Mouse (Mus musculus) neural tube, embryonic 15.5 days (tissue): ENCODE measurements at regions not wholly inside any gene's neighbourhood (a gene's known extent, or its start where the extent isn't known, plus 50 kb on each side); places are given as distances from the start of the nearest gene placed in this dataset.

Experiments
- ATAC-seq: fragments of 200-750 bp; cut with Nextera tagmentation; 2 replicates; pipeline ENCODE4 v1.8.0; 2017; ENCODE audit warnings: mild to moderate bottlenecking, moderate TSS enrichment, moderate library complexity; ENCODE audit not compliant: low FRiP score
- H3K27ac ChIP-seq: fragments of 300-500 bp; sonication (generic); replicated peaks from 2 replicates; pipeline ENCODE4 v1.5.1; 2015; ENCODE audit warnings: mild to moderate bottlenecking, inconsistent platforms
- H3K27me3 ChIP-seq: fragments of 300-500 bp; sonication (generic); replicated peaks from 2 replicates; pipeline ENCODE4 v1.6.1; 2015; ENCODE audit warnings: inconsistent platforms
- H3K36me3 ChIP-seq: fragments of 300-500 bp; sonication (generic); 2 replicates; pipeline ENCODE4 v1.6.1; 2015; ENCODE audit warnings: inconsistent platforms
- H3K4me1 ChIP-seq: fragments of 300-500 bp; sonication (generic); 2 replicates; pipeline ENCODE4 v1.6.1; 2015; ENCODE audit warnings: inconsistent platforms
- H3K4me2 ChIP-seq: fragments of 300-500 bp; sonication (generic); 2 replicates; pipeline ENCODE4 v1.6.1; 2015; ENCODE audit warnings: inconsistent platforms, mild to moderate bottlenecking, moderate library complexity
- H3K4me3 ChIP-seq: fragments of 300-500 bp; sonication (generic); replicated peaks from 2 replicates; pipeline ENCODE4 v1.5.1; 2015; ENCODE audit warnings: mild to moderate bottlenecking, inconsistent platforms
- H3K9ac ChIP-seq: fragments of 300-500 bp; sonication (generic); replicated peaks from 2 replicates; pipeline ENCODE4 v1.6.1; 2015; ENCODE audit warnings: mild to moderate bottlenecking, inconsistent platforms
- H3K9me3 ChIP-seq: fragments of 300-500 bp; sonication (generic); replicated peaks from 2 replicates; pipeline ENCODE4 v1.6.1; 2016; ENCODE audit warnings: inconsistent platforms
- WGBS: fragments of 180-500 bp; shearing (Covaris S2); methylation state at CpG from one replicate; pipeline ENCODE4 v1.1.7; 2015; ENCODE audit warnings: mixed read lengths; 5-methylcytosine and 5-hydroxymethylcytosine counted together

GRCm38 (mm10) chr3:158947063-158947462 lies 385.0 kb upstream of the Lrrc7 start:
- Histone ChIP-seq H3K4me2 (no peak overlapping the region), H3K9me3 (peaks cover 7% of the 10 kb centered on the region; the same call in 1 of the 2 replicates), H3K27ac (no peak overlapping the region), H3K9ac (no peak overlapping the region), H3K27me3 (no peaks in the 10 kb centered on the region), H3K4me1 (no peaks in the 10 kb centered on the region), H3K36me3 (no peaks in the 10 kb centered on the region), H3K4me3 (no peak overlapping the region)
- ATAC-seq, result no peak

GRCm38 (mm10) chr3:158905104-158905503 lies 343.1 kb upstream of the Lrrc7 start:
- Histone ChIP-seq H3K4me3 (no peak overlapping the region), H3K4me1 (no peaks in the 10 kb centered on the region), H3K27ac (no peak overlapping the region), H3K4me2 (no peak overlapping the region), H3K36me3 (no peaks in the 10 kb centered on the region), H3K9me3 (no peaks in the 10 kb centered on the region), H3K27me3 (no peaks in the 10 kb centered on the region), H3K9ac (no peak overlapping the region)
- ATAC-seq, result no peak
- 88% methylated on average over 2 of the region's 2 CpGs for WGBS

- no peaks in the 10 kb centered on the region for H3K4me1 ChIP-seq
- ATAC-seq, result no peak
- no peaks in the 10 kb centered on the region for H3K9me3 ChIP-seq
- H3K9ac ChIP-seq, result no peak overlapping the region
- no peaks in the 10 kb centered on the region for H3K36me3 ChIP-seq
- no peaks in the 10 kb centered on the region for H3K27me3 ChIP-seq
- no peak overlapping the region for H3K4me2 ChIP-seq
- H3K27ac ChIP-seq, result no peak overlapping the region
- H3K4me3 ChIP-seq, result no peak overlapping the region
These were observed 337.4 kb upstream of the Lrrc7 start for GRCm38 (mm10) chr3:158899458-158899857.

GRCm38 (mm10) chr3:158886732-158887386 lies 324.8 kb upstream of the Lrrc7 start:
- H3K27me3 ChIP-seq, result no peaks in the 10 kb centered on the region
- peak; percentile 87 for ATAC-seq

GRCm38 (mm10) chr3:158886301-158886711 lies 324.3 kb upstream of the Lrrc7 start:
- Histone ChIP-seq H3K36me3 (no peaks in the 10 kb centered on the region), H3K4me3 (no peak overlapping the region), H3K27ac (no peak overlapping the region), H3K9ac (no peak overlapping the region), H3K4me1 (no peaks in the 10 kb centered on the region), H3K27me3 (no peaks in the 10 kb centered on the region), H3K4me2 (no peak overlapping the region), H3K9me3 (no peaks in the 10 kb centered on the region)
- ATAC-seq, result peak; percentile 45; the same call in 1 of the 2 replicates
- 59% methylated on average over 3 of the region's 3 CpGs for WGBS

More at GRCm38 (mm10) chr3:158886732-158887386, 324.8 kb upstream of the Lrrc7 start:
- no peaks in the 10 kb centered on the region for H3K4me1 ChIP-seq
- H3K27ac ChIP-seq, result no peak overlapping the region
- H3K4me2 ChIP-seq, result no peak overlapping the region
- no peak overlapping the region for H3K4me3 ChIP-seq
- no peak overlapping the region for H3K9ac ChIP-seq
- H3K36me3 ChIP-seq, result no peaks in the 10 kb centered on the region
- no peaks in the 10 kb centered on the region for H3K9me3 ChIP-seq
- 84% methylated on average over 1 of the region's 1 CpGs for WGBS
